Mouse (Mus musculus): Measurements from ENCODE around the gene Eml4.

DNA sequence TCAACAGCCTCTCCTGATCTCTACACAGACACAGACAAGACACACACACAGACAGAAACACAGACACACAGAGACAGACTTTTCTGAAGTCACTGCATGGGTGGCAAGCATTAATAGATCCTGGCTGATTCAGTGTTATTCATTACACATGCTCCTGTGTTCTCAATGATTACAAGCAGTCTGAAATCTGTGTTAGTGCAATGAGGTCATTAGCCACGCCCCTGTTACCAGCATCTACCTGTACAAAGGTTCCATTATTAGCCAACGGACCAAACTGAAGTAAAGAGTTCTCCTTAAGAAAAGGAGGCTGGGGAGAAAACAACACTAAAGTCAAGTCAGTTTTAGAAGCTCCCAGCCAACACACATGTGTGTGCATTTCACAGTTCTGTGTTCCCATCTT is 153.0 kb downstream of the Eml4 start:
- no peak for TF ChIP-seq POLR2A (IDR thresholded peaks at IDR 0.05; ENCODE audit: extremely low read depth, insufficient read depth, low read length)
- no peak for TF ChIP-seq CTCF (IDR thresholded peaks at IDR 0.05; ENCODE audit: low read depth, low read length)
